Mouse (Mus musculus) embryonic facial prominence, embryonic 12.5 days (tissue): Measurements from ENCODE around the gene Lcmt2. TPM values are rescaled to one million over a fixed set of nuclear protein-coding genes. Genes with fewer than 3 reads are reported as not detected.
A peak's percentile ranks its signal among the peaks of the same experiment; 100 is the strongest.
"Not testable (repeated sequence)": the region's sequence is repeated elsewhere in the genome, so short reads cannot be mapped to it uniquely, and the experiment has no call there.

ENCODE experiments used
- ATAC-seq: fragments of 200-750 bp; cut with Nextera tagmentation; 2 replicates; pipeline ENCODE4 v1.8.0; 2017; ENCODE audit not compliant: insufficient number of reproducible peaks, insufficient read depth, low FRiP score, low TSS enrichment
- H3K27ac ChIP-seq: fragments of 300-500 bp; sonication (generic); 2 replicates; pipeline ENCODE4 v1.5.1; 2016; ENCODE audit warnings: mild to moderate bottlenecking
- H3K27me3 ChIP-seq: fragments of 300-500 bp; sonication (generic); 2 replicates; pipeline ENCODE4 v1.6.1; 2016; ENCODE audit warnings: mild to moderate bottlenecking, moderate library complexity
- H3K36me3 ChIP-seq: fragments of 300-500 bp; sonication (generic); 2 replicates; pipeline ENCODE4 v1.6.1; 2016; ENCODE audit warnings: mild to moderate bottlenecking
- H3K4me1 ChIP-seq: fragments of 300-500 bp; sonication (generic); 2 replicates; pipeline ENCODE4 v1.6.1; 2016
- H3K4me2 ChIP-seq: fragments of 300-500 bp; sonication (generic); replicated peaks from 2 replicates; pipeline ENCODE4 v1.6.1; 2016; ENCODE audit warnings: mild to moderate bottlenecking, moderate library complexity
- H3K4me3 ChIP-seq: fragments of 300-500 bp; sonication (generic); 2 replicates; pipeline ENCODE4 v1.5.1; 2016; ENCODE audit warnings: mild to moderate bottlenecking
- H3K9ac ChIP-seq: fragments of 300-500 bp; sonication (generic); 2 replicates; pipeline ENCODE4 v1.6.1; 2016; ENCODE audit warnings: mild to moderate bottlenecking, moderate library complexity
- H3K9me3 ChIP-seq: fragments of 300-500 bp; sonication (generic); 2 replicates; pipeline ENCODE4 v1.6.1; 2016; ENCODE audit warnings: mild to moderate bottlenecking, moderate library complexity
- WGBS: fragments of 180-500 bp; shearing (Covaris S2); methylation state at CpG from one replicate; pipeline ENCODE4 v1.1.7; 2016; 5-methylcytosine and 5-hydroxymethylcytosine counted together
- polyA plus RNA-seq: library from polyadenylated mRNA; unstranded; fragments of >200 nt; fragmentation: Nextera tagmentation; extraction: Ambion mirVana; gene quantifications from 2 replicates; pipeline ENCODE4 v1.2.1, GENCODE M21; 2016

The Lcmt2 gene
- polyA plus RNA-seq, 1 experiment from 2014 or later: 25.4 TPM

DNA sequence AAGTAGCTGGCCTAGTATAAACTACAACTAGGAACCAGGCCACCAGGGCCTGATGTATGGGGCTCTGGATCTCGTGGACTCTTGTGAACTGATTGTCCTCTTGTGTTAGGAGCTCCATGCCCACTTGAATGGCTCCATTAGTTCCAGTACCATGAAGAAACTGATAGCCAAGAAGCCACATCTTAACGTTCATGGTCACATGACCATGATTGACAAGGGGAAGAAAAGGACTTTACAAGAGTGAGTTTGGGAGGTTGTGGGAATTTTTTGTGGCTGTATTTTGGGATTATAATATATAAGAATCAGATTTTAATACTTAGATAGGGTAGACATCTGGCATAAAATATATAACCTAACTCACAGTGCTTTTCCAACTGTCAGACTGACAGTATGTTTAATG lies 2.0 kb upstream of the Lcmt2 start:
- Histone ChIP-seq H3K4me2 (no peak overlapping the region), H3K9ac (no peak overlapping the region), H3K4me3 (no peak overlapping the region), H3K36me3 (peaks cover 39% of the 10 kb centered on the region), H3K27ac (no peak overlapping the region), H3K4me1 (peaks cover 22% of the 10 kb centered on the region), H3K9me3 (0 out of 2 replicates have a peak, but pooled peaks cover 6% of the 10 kb centered on the region), H3K27me3 (no peaks in the 10 kb centered on the region)
- no peak for ATAC-seq
- 70% methylated on average over 2 of the region's 2 CpGs for WGBS

DNA sequence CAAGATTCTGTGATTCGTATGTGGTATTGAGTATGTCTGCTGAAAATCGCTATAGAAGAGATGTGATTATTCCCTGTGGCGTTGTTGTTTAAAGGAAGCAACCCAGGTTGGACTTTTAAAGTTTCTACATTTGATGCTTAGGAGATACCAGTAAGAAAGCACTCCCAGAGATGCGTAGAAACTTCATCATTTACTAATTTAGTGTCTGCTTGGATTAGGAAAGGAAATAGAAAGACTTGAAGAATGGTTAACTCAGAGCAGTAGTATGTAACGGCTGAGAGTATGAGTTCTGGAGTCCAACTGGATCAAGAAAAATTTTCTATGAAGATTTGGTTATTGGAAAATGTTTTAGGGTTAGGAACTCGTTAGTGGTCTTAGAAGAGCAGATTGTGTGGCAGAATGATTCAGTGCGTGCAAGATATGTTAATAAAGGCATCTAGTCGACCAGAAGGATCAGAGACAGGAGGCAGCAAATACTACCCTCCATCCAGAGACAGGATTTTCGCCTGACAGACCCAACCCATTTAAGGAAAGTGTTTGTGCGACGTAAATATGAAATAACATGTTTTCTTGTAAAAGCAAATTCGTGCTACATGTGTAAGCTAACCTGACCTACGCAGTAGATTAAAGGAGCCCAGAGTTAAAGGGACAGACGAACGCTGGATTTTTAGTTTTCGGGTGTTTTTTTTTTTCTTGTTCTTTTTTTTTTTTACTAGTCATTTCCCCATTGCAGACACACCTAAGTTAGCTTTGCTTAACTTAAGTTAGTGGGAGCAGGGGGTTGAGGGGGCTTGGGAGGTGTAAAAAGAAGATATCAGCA lies 973 bp upstream of the Lcmt2 start:
- Histone ChIP-seq H3K9me3 (0 out of 2 replicates have a peak, but pooled peaks cover 6% of the 10 kb centered on the region), H3K9ac (peak overlapping the region; percentile 73), H3K4me1 (peaks cover 22% of the 10 kb centered on the region), H3K4me3 (peak overlapping the region; percentile 51), H3K27ac (peak overlapping the region; percentile 99), H3K4me2 (peak overlapping the region; percentile 68), H3K36me3 (peaks cover 32% of the 10 kb centered on the region), H3K27me3 (no peaks in the 10 kb centered on the region)
- no peak for ATAC-seq
- 75% methylated on average over 16 of the region's 16 CpGs for WGBS

DNA sequence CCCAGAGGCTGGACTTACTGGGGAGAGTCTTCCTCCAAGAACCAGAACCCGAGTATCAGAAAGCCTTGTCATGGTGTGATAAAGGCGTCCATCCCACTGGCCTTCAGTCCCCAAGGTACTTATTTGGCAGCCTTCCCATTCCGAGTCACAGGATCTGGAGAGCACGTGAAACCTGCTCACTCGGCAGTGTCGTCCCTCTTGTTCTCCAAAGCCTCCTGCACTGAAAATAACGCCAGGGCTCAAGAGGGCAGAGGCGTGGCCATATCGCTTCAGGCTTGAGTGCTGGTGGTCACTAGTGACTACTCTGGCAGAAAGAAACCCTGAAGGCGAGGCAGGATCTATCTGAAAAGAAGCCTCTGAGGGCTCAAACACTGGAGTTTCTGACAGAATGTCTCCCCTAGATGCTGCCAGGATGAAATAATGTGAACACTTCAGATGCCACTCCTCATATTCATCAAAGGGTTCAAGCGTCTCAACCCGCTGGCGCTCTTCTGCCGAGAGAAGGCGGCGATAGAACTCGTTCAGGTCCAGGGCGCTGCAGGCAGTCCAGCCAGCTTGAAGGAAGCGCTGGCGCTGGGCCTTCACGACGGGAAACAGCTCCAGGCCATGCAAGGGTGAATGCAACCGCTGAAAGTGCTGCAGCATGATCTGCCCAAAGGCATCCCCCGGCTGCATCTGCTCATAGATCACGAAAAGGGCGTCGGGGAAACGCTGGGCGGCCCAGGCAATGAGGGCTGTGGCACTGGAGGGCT lies 1.0 kb downstream of the Lcmt2 start:
- Histone ChIP-seq H3K4me3 (peak overlapping the region; percentile 51), H3K27ac (peak overlapping the region; percentile 99), H3K9me3 (0 out of 2 replicates have a peak, but pooled peaks cover 6% of the 10 kb centered on the region), H3K4me1 (peaks cover 22% of the 10 kb centered on the region), H3K27me3 (no peaks in the 10 kb centered on the region), H3K36me3 (peaks cover 27% of the 10 kb centered on the region), H3K9ac (peak overlapping the region; percentile 73), H3K4me2 (peak overlapping the region; percentile 68)
- ATAC-seq: peak; percentile 25; the same call in 1 of the 2 replicates
- 58% methylated on average over 29 of the region's 29 CpGs for WGBS

DNA sequence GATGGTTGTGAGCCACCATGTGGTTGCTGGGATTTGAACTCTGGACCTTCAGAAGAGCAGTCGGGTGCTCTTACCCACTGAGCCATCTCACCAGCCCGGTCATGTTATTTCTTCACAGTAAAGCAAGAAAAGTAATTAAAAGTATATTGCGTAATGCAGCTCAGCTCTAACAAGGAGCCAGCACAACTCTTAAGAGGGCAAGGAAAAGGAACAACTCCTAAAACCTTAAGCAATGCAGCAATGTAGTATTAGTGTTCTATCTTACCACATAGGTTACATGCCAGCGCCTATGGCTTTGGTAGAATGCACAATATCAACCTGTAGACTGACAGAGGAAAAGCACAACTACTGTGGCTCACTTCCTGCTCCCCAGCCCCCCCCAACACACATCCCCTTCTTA lies 3.1 kb downstream of the Lcmt2 start:
- H3K9ac ChIP-seq: no peak overlapping the region
- H3K36me3 ChIP-seq: peaks cover 19% of the 10 kb centered on the region
- H3K27me3 ChIP-seq: no peaks in the 10 kb centered on the region
- WGBS: 94% methylated on average over 4 of the region's 4 CpGs
- H3K4me1 ChIP-seq: peaks cover 22% of the 10 kb centered on the region
- H3K4me3 ChIP-seq: no peak overlapping the region
- H3K27ac ChIP-seq: no peak overlapping the region
- no peak for ATAC-seq
- H3K4me2 ChIP-seq: no peak overlapping the region
- 0 out of 2 replicates have a peak, but pooled peaks cover 6% of the 10 kb centered on the region for H3K9me3 ChIP-seq

DNA sequence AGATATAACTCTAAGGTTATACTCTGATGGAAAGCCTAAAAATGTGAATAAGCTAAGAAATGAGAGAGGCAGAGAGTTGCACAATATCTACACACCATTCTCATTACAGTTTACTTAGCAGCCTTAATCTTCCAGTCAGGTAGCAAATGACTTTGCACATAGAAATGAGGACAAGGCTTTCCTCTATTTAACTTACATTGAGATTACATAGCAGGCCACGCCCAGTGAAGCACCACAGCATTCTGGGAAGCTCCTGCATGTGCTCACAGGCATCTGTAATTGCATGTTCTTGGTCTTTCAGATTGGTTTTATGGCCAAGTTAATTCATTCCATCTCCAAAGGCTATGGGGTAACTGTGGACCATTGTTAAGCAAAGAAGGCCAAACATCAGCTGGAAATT lies 7.6 kb downstream of the Lcmt2 start:
- H3K4me3 ChIP-seq: no peak overlapping the region
- H3K9ac ChIP-seq: no peak overlapping the region
- no peaks in the 10 kb centered on the region for H3K9me3 ChIP-seq
- ATAC-seq: no peak
- peaks cover 4% of the 10 kb centered on the region; the same call in 1 of the 2 replicates for H3K36me3 ChIP-seq
- WGBS: 65% methylated on average over 1 of the region's 1 CpGs
- no peaks in the 10 kb centered on the region for H3K27me3 ChIP-seq
- no peak overlapping the region for H3K27ac ChIP-seq
- no peaks in the 10 kb centered on the region for H3K4me1 ChIP-seq
- H3K4me2 ChIP-seq: no peak overlapping the region

DNA sequence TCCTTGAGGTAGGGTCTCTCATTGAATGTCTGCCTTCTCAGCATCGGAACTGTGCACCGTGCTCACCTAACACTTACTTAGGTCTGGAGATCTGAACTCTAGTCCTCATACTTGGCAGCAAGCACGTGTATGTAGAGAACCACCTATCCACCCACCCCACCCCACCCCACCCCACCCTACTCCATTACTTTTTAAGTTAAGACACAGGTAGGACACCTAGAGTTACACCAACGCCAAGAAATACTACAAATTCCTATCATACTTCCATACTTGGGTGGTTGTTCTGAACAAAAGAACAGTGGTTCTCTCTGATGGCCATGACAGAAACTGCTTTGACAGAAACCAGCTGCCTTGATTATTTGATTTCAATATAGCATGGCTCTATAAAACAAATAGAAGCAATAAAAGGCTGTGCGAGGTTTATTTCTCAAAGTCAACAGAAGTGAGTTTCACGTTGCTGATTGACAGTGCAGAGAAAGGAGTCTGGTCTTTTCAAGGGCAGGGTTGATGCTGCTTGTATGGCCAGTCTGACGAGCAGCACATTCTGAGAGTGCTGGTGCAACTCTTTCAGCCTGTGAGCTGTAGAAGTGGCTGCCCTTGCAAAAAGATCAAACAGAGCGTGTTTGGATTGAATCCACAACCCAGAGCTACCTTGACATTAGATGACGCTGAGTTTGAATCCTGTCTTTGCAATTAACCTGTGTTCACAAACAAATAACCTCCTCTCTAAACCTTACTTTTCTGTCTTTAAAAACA lies 11.4 kb downstream of the Lcmt2 start:
- Histone ChIP-seq H3K9ac (no peak overlapping the region), H3K4me3 (no peak overlapping the region), H3K36me3 (no peaks in the 10 kb centered on the region), H3K4me1 (no peaks in the 10 kb centered on the region), H3K4me2 (no peak overlapping the region), H3K27ac (no peak overlapping the region), H3K27me3 (no peaks in the 10 kb centered on the region), H3K9me3 (no peaks in the 10 kb centered on the region)
- no peak for ATAC-seq
- WGBS: 62% methylated on average over 9 of the region's 9 CpGs

DNA sequence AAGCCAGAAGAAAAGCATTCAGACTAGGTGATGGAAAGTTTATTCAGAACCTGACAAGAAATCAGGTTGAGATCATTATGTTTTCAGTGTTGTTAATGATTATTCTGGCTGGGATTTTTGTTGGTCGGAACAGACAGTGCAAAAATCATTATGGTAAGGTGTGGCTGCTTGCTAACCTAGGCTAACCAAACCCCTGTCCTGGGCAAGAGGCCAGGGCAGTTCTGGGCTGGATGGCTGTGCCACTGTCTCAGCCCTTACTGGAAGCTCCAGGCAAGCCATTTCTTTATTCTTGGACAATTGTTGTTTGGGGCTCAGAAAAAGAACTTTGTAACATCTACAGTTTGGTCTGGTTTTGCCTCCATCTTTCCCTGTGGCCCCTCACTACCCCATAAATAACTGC lies 12.9 kb downstream of the Lcmt2 start:
- no peak overlapping the region for H3K4me3 ChIP-seq
- no peak for ATAC-seq
- no peak overlapping the region for H3K27ac ChIP-seq
- H3K4me1 ChIP-seq: no peaks in the 10 kb centered on the region
- no peaks in the 10 kb centered on the region for H3K9me3 ChIP-seq
- 81% methylated on average over 1 of the region's 1 CpGs for WGBS
- H3K9ac ChIP-seq: no peak overlapping the region
- H3K27me3 ChIP-seq: no peaks in the 10 kb centered on the region
- no peak overlapping the region for H3K4me2 ChIP-seq
- H3K36me3 ChIP-seq: no peaks in the 10 kb centered on the region

DNA sequence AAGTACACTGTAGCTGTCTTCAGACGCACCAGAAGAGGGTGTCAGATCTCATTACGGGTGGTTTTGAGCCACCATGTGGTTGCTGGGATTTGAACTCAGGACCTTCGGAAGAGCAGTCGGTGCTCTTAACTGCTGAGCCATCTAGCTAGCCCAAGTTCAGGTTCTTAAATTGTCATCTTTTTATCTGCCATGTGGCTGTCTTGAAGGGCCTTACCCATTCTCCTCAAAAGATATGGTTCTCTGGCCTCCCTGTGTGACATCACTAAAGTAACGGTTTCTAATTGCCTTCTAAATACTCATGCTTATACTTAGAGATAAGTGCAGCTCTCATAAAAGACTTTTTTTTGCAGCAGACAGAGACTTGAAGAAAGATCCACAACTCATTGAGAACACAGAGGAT lies 14.2 kb downstream of the Lcmt2 start:
- not testable (repeated sequence) for H3K4me3 ChIP-seq, H3K9ac ChIP-seq, H3K27me3 ChIP-seq, H3K4me2 ChIP-seq, H3K36me3 ChIP-seq, H3K27ac ChIP-seq, H3K4me1 ChIP-seq, H3K9me3 ChIP-seq, ATAC-seq
- WGBS: 87% methylated on average over 5 of the region's 5 CpGs

DNA sequence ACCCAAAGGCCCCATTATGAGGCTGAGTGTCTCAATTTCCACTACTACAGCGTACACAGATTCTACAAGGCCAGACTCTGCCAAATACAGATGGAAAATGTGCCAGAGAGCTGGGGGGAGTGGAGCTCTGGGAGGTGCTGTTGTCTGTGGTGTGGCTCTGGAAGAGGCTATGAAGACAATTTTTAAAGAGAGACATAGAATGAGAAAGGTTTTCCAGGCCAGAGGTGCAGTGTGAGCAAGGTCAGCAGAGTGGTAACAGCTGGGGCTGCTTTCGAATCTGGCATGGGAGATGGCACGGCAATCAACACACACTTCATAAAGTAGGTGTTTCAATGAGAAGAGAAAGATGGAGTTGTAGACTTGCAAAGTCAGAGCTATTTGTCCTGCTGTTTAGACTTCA lies 21.2 kb downstream of the Lcmt2 start:
- no peak overlapping the region for H3K4me3 ChIP-seq
- H3K27ac ChIP-seq: no peak overlapping the region
- 93% methylated on average over 3 of the region's 3 CpGs for WGBS
- no peaks in the 10 kb centered on the region for H3K36me3 ChIP-seq
- H3K4me2 ChIP-seq: no peak overlapping the region
- H3K27me3 ChIP-seq: no peaks in the 10 kb centered on the region
- no peak overlapping the region for H3K9ac ChIP-seq
- no peak for ATAC-seq
- H3K9me3 ChIP-seq: no peaks in the 10 kb centered on the region
- H3K4me1 ChIP-seq: no peaks in the 10 kb centered on the region

DNA sequence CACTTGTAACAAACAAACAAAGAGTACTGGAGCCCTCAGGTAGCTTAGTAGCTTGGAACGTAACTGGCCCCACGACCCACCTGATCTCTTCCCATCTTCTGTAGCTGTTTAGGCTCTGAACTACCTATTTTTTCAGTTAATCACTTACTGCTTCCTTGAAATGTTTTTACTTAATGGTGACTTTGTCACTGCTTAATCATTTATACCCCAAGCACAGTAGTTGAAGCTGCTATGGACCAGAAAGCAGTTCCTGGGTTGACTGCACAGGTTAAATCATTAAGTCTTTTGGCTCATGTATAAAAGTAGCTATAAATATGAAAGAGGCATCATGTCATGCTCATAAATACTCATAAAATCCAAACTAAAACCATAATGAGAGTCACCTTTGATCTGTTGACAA lies 25.0 kb downstream of the Lcmt2 start:
- Histone ChIP-seq H3K9ac (no peak overlapping the region), H3K9me3 (no peaks in the 10 kb centered on the region), H3K27me3 (no peaks in the 10 kb centered on the region), H3K4me1 (no peaks in the 10 kb centered on the region), H3K27ac (no peak overlapping the region), H3K36me3 (no peaks in the 10 kb centered on the region), H3K4me3 (no peak overlapping the region), H3K4me2 (no peak overlapping the region)
- no peak for ATAC-seq
- 91% methylated on average over 2 of the region's 2 CpGs for WGBS

DNA sequence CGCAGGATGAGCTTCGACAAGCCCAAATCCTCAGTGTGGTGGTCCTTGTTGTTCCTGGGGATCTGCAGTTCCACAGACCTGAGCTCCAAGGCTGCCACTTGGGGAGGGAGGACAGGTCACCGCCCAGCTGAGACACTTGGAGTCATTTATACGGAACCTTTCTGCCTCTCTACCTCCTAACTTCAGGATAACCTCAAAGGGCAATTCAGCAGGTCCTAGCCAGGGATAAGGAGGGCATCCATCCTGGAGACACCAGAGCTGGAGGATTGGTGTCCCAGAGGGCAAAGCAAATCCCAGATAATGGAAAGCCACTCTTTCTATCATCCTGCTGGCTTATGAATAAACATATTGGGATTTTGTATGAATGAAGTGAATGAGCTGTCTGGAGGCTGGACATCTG lies 30.8 kb downstream of the Lcmt2 start, which contains the start of gene Tgm7:
Tgm7 (minus strand) TSS at position 101 of the 400 bp plus-strand sequence.
- 95% methylated on average over 4 of the region's 4 CpGs for WGBS
- ATAC-seq: no peak
- no peaks in the 10 kb centered on the region for H3K4me1 ChIP-seq

More for the DNA sequence above, 30.8 kb downstream of the Lcmt2 start, which contains the start of gene Tgm7:
- Histone ChIP-seq H3K9me3 (no peaks in the 10 kb centered on the region), H3K27ac (no peak within 1 kb of the TSS), H3K27me3 (no peaks in the 10 kb centered on the region), H3K36me3 (no peaks in the 10 kb centered on the region), H3K9ac (no peak within 1 kb of the TSS), H3K4me3 (no peak within 1 kb of the TSS), H3K4me2 (no peak within 1 kb of the TSS)
